Mouse (Mus musculus) lung, postnatal 0 days (tissue): ENCODE data around the gene Hmcn2.

Experiments
- CTCF ChIP-seq: IDR thresholded peaks from 2 replicates; pipeline ENCODE4 v1.5.1; 2016; ENCODE audit warnings: antibody characterized with exemption, mild to moderate bottlenecking
- EP300 ChIP-seq: IDR thresholded peaks from 2 replicates; pipeline ENCODE4 v1.6.1; 2016; ENCODE audit warnings: antibody characterized with exemption, mild to moderate bottlenecking, control low read depth

- no peak for TF ChIP-seq CTCF
- TF ChIP-seq EP300: no peak
Measured at GRCm38 (mm10) chr2:31299996-31300395, 14.2 kb upstream of the Hmcn2 start.
